Mouse (Mus musculus) ES-E14 (cell line): Measurements from ENCODE around the gene Gabbr2. TPM values are rescaled to one million over a fixed set of nuclear protein-coding genes. Genes with fewer than 3 reads are reported as not detected.

ENCODE experiments used
- DNase-seq: peaks from one replicate; pipeline ENCODE4 v3.0.0-alpha.2; 2013; ENCODE audit warnings: low read depth, low spot score
- H3K27ac ChIP-seq: 2 replicates; pipeline ENCODE4 v1.5.1; 2012; ENCODE audit warnings: low read depth, mild to moderate bottlenecking, low read length, moderate library complexity, mixed read lengths; ENCODE audit not compliant: poor library complexity, insufficient read depth, severe bottlenecking
- H3K36me3 ChIP-seq: 2 replicates; pipeline ENCODE4 v1.6.1; 2012; ENCODE audit warnings: mild to moderate bottlenecking, low read length, moderate library complexity, mixed read lengths; ENCODE audit not compliant: control insufficient read depth, poor library complexity, insufficient read depth, severe bottlenecking
- H3K4me1 ChIP-seq, 2 experiments: fragments of 150-350 bp in 1 of 2; sonication (generic) in 1 of 2; 2 replicates each; pipeline ENCODE4 v1.6.1; 2012; ENCODE audit warnings: low read length in 2 of 2, mild to moderate bottlenecking in 1 of 2, mixed read lengths in 1 of 2; ENCODE audit not compliant: control insufficient read depth in 2 of 2, insufficient read depth in 2 of 2, poor library complexity in 1 of 2
- H3K4me3 ChIP-seq, 2 experiments: fragments of 150-350 bp in 1 of 2; sonication (generic) in 1 of 2; 2 replicates each; pipeline ENCODE4 v1.5.1; 2012; ENCODE audit warnings: low read length in 2 of 2, low read depth in 1 of 2, mild to moderate bottlenecking in 1 of 2, mixed read lengths in 1 of 2; ENCODE audit not compliant: insufficient read depth in 1 of 2, poor library complexity in 1 of 2, severe bottlenecking in 1 of 2
- H3K9ac ChIP-seq: 2 replicates; pipeline ENCODE4 v1.6.1; 2012; ENCODE audit warnings: low read depth, mild to moderate bottlenecking, low read length, mixed read lengths; ENCODE audit not compliant: poor library complexity, insufficient read depth, severe bottlenecking
- H3K9me3 ChIP-seq: fragments of 150-350 bp; sonication (generic); 2 replicates; pipeline ENCODE4 v1.6.1; 2012; ENCODE audit warnings: low read depth, mild to moderate bottlenecking, low read length; ENCODE audit not compliant: control insufficient read depth, insufficient read depth
- CHD2 ChIP-seq: IDR thresholded peaks from 2 replicates; pipeline ENCODE4 v1.6.1; 2014; ENCODE audit warnings: mild to moderate bottlenecking, low read depth, low read length, inconsistent platforms
- HCFC1 ChIP-seq: IDR thresholded peaks from 2 replicates; pipeline ENCODE4 v1.6.1; 2012; ENCODE audit warnings: low read length, inconsistent platforms, borderline replicate concordance; ENCODE audit not compliant: insufficient read depth
- MAFK ChIP-seq: IDR thresholded peaks from 2 replicates; pipeline ENCODE4 v1.6.1; 2014; ENCODE audit warnings: mild to moderate bottlenecking, low read depth, low read length, inconsistent platforms; ENCODE audit not compliant: insufficient read depth
- ZC3H11A ChIP-seq: IDR thresholded peaks from 2 replicates; pipeline ENCODE4 v1.6.1; 2012; ENCODE audit warnings: low read depth, mild to moderate bottlenecking, inconsistent platforms, low read length, borderline replicate concordance
- ZNF384 ChIP-seq: IDR thresholded peaks from 2 replicates; pipeline ENCODE4 v1.6.1; 2012; ENCODE audit warnings: low read depth, low read length, inconsistent platforms
- in situ Hi-C, 2 experiments: fragments of 600-800 bp; cut with MboI; formaldehyde crosslinking; loops; one replicate each; pipeline ENCODE4 v1.15.1; 2025; ENCODE audit warnings: low sequenced_read_pairs in 2 of 2, inconsistent platforms in 1 of 2; ENCODE audit not compliant: unreplicated experiment in 2 of 2
- total RNA-seq: library from RNA; depleted of rRNA; stranded (reverse); fragments of 300-350 nt; gene quantifications from 2 replicates; pipeline ENCODE4 v1.2.3, GENCODE M21; 2012

The Gabbr2 gene
- total RNA-seq, 1 experiment, result 0.09 TPM

DNA sequence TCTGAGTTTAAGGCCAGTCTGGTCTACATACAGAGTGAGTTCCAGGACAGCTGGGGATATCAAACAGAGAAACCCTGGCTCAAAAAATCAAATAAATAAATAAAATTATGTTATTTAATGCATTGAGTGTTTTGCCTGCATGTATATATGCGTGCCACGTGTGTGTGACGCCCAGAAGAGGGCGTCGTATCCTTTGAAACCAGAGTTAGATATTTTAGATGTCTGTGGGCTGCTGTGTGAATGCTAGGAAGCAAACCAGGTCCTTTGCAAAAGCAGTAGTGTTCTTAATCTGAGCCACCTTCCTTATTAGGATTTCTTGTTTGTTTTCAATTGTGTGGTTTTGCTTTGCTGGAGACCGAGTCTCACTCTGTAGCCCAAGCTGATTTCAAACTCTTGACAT, 13.3 kb downstream of the Gabbr2 start:
- no peaks in the 10 kb centered on the region for H3K36me3 ChIP-seq
- H3K4me1 ChIP-seq, result no peaks in the 10 kb centered on the region
- H3K4me3 ChIP-seq, result no peak overlapping the region
- H3K9me3 ChIP-seq, result no peaks in the 10 kb centered on the region
- no peak for DNase-seq
- TF ChIP-seq ZNF384, result no peak
- no peak for TF ChIP-seq ZC3H11A
- TF ChIP-seq HCFC1, result no peak
- TF ChIP-seq CHD2, result no peak
- H3K9ac ChIP-seq, result no peak overlapping the region
- in situ Hi-C loops, result no loop called here
- no peak overlapping the region for H3K27ac ChIP-seq

DNA sequence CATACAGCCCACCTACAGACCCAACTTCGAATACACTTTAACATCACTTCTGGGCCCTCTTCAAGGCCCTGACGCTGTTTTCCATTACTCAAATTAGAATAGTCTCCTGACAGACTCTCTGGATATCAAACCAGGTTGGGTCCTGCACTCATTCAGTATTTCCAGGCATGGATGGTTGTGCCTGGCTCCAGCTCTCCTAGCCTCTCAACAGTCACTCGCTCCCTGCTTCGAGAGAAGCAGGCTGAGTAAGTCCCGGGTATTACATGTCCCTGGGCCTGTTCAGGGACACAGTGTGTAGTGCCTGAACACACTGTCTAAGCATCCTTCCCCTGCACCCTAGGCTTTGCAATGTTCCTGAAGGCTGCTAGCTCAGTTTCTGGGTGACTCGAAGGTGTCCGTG, 14.5 kb downstream of the Gabbr2 start:
- H3K9me3 ChIP-seq, result no peaks in the 10 kb centered on the region
- H3K9ac ChIP-seq, result no peak overlapping the region
- no peaks in the 10 kb centered on the region for H3K4me1 ChIP-seq
- in situ Hi-C loops, result no loop called here
- no peak overlapping the region for H3K27ac ChIP-seq
- no peaks in the 10 kb centered on the region for H3K36me3 ChIP-seq
- H3K4me3 ChIP-seq, result no peak overlapping the region
- DNase-seq, result no peak
- TF ChIP-seq ZC3H11A, result no peak
- no peak for TF ChIP-seq HCFC1
- no peak for TF ChIP-seq ZNF384
- no peak for TF ChIP-seq MAFK
- no peak for TF ChIP-seq CHD2

DNA sequence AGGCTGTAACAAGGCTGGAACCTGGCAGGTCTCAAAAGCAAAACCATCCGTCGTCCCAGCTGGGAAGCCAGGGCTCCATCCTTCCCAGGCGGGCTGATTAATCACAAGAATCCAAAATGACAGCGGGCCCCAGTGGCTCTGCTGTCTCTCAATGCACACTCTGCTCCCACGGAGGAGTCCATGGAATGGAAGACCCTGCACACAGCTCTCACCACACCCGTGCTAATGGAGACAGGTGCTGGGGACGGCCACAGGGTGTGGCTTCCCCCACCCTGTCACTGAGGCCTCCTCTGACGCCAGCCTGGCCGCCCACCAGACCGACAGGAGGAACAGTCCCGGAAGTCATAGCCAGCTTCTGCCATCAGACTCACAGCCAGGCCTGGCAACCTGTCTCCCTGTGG, 15.0 kb downstream of the Gabbr2 start:
- DNase-seq, result no peak
- no peaks in the 10 kb centered on the region for H3K36me3 ChIP-seq
- in situ Hi-C loops, result no loop called here
- no peak overlapping the region for H3K27ac ChIP-seq
- no peak for TF ChIP-seq ZC3H11A
- TF ChIP-seq CHD2, result no peak
- no peak for TF ChIP-seq ZNF384
- no peak for TF ChIP-seq MAFK
- H3K9me3 ChIP-seq, result no peaks in the 10 kb centered on the region
- no peak overlapping the region for H3K4me3 ChIP-seq
- no peak overlapping the region; the same call in 1 of the 2 replicates for H3K9ac ChIP-seq
- H3K4me1 ChIP-seq, result no peaks in the 10 kb centered on the region

DNA sequence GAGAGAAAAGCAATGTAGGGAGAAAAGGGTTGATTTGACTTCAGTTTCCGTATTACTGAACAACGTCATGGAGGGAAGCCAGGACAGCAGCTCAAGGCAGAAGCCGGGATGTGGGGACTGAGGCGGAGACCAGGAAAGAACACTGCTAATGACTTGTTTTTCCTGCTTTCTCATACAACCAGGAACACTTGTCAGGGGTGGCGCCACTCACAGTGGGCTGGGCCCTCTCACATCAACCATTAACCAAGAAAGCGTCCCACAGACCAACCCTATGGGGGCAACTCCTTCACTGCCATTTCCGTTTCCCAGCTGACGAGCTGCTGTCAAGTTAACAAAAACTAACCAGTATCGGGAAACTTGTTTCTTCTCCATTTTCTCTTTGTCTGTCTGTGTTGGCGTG, 18.4 kb downstream of the Gabbr2 start:
- no peaks in the 10 kb centered on the region for H3K9me3 ChIP-seq
- in situ Hi-C loops, result no loop called here
- no peak overlapping the region for H3K27ac ChIP-seq
- no peak overlapping the region for H3K4me3 ChIP-seq
- DNase-seq, result no peak
- TF ChIP-seq CHD2 (no peak), HCFC1 (no peak), MAFK (no peak), ZC3H11A (no peak), ZNF384 (no peak)
- no peaks in the 10 kb centered on the region for H3K36me3 ChIP-seq
- no peaks in the 10 kb centered on the region for H3K4me1 ChIP-seq
- H3K9ac ChIP-seq, result no peak overlapping the region

DNA sequence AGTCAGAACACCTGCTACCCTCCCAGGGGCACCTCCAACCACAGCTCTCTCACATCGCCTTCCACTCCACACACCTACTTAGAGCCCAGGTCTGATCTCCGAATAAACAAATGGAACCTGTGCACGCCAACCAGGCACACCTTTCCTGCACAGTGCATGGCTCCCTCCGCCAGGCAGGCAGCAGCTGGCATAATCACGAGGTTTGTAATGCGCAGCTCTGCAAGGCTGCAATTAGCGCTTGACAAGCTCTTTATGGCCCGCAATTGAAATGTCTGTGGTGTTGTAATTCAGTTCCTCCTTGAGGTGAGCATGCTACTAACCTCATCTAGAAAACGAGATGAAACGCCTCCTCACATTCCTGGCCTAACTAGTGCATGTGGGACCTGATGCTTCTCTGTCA, 23.7 kb downstream of the Gabbr2 start:
- Histone ChIP-seq H3K9ac (no peak overlapping the region), H3K4me1 (no peaks in the 10 kb centered on the region), H3K36me3 (no peaks in the 10 kb centered on the region), H3K4me3 (no peak overlapping the region), H3K9me3 (no peaks in the 10 kb centered on the region), H3K27ac (no peak overlapping the region)
- no peak for TF ChIP-seq ZNF384
- TF ChIP-seq ZC3H11A, result no peak
- TF ChIP-seq CHD2, result no peak
- TF ChIP-seq HCFC1, result no peak
- TF ChIP-seq MAFK, result no peak
- DNase-seq, result no peak
- in situ Hi-C loops, result no loop called here
